Mouse (Mus musculus) midbrain, postnatal 0 days (tissue): ENCODE measurements at regions not wholly inside any gene's neighbourhood (a gene's known extent, or its start where the extent isn't known, plus 50 kb on each side); places are given as distances from the start of the nearest gene placed in this dataset.

Experiments
- ATAC-seq: fragments of 200-750 bp; cut with Nextera tagmentation; 2 replicates; pipeline ENCODE4 v1.8.0; 2017; ENCODE audit warnings: moderate number of reproducible peaks, mild to moderate bottlenecking, moderate TSS enrichment, moderate library complexity; ENCODE audit not compliant: low FRiP score
- DNase-seq: peaks from one replicate; pipeline ENCODE4 v3.0.0-alpha.2; 2015; ENCODE audit warnings: low spot score
- H3K27ac ChIP-seq: fragments of 300-500 bp; sonication (generic); 2 replicates; pipeline ENCODE4 v1.5.1; 2014; ENCODE audit warnings: low read depth, mild to moderate bottlenecking, low read length, mixed read lengths
- H3K27me3 ChIP-seq: fragments of 300-500 bp; sonication (generic); 2 replicates; pipeline ENCODE4 v1.6.1; 2014; ENCODE audit warnings: low read length, control low read depth, mixed read lengths; ENCODE audit not compliant: insufficient read depth
- H3K36me3 ChIP-seq: fragments of 300-500 bp; sonication (generic); 2 replicates; pipeline ENCODE4 v1.6.1; 2014; ENCODE audit warnings: low read length, control low read depth, mixed read lengths; ENCODE audit not compliant: insufficient read depth
- H3K4me1 ChIP-seq: fragments of 300-500 bp; sonication (generic); 2 replicates; pipeline ENCODE4 v1.6.1; 2014; ENCODE audit warnings: mild to moderate bottlenecking, control low read depth, antibody characterized with exemption, low read length, mixed read lengths; ENCODE audit not compliant: insufficient read depth
- H3K4me2 ChIP-seq: fragments of 300-500 bp; sonication (generic); 2 replicates; pipeline ENCODE4 v1.6.1; 2014; ENCODE audit warnings: low read depth, mild to moderate bottlenecking, low read length, mixed read lengths; ENCODE audit not compliant: poor library complexity, severe bottlenecking
- H3K4me3 ChIP-seq: fragments of 300-500 bp; sonication (generic); 2 replicates; pipeline ENCODE4 v1.5.1; 2014; ENCODE audit warnings: low read depth, mild to moderate bottlenecking, low read length, moderate library complexity
- H3K9ac ChIP-seq: fragments of 300-500 bp; sonication (generic); replicated peaks from 2 replicates; pipeline ENCODE4 v1.6.1; 2014; ENCODE audit warnings: mild to moderate bottlenecking, low read length, moderate library complexity, mixed read lengths; ENCODE audit not compliant: poor library complexity, severe bottlenecking
- H3K9me3 ChIP-seq: fragments of 300-500 bp; sonication (generic); 2 replicates; pipeline ENCODE4 v1.6.1; 2016; ENCODE audit warnings: low read length, control low read depth
- CTCF ChIP-seq: IDR thresholded peaks from 2 replicates; pipeline ENCODE4 v1.5.1; 2016; ENCODE audit warnings: antibody characterized with exemption, mild to moderate bottlenecking
- WGBS: fragments of 180-500 bp; shearing (Covaris S2); extraction: QIAGEN DNeasy Blood & Tissue Kit; methylation state at CpG from one replicate; pipeline ENCODE4 v1.1.7; 2014; 5-methylcytosine and 5-hydroxymethylcytosine counted together

DNA sequence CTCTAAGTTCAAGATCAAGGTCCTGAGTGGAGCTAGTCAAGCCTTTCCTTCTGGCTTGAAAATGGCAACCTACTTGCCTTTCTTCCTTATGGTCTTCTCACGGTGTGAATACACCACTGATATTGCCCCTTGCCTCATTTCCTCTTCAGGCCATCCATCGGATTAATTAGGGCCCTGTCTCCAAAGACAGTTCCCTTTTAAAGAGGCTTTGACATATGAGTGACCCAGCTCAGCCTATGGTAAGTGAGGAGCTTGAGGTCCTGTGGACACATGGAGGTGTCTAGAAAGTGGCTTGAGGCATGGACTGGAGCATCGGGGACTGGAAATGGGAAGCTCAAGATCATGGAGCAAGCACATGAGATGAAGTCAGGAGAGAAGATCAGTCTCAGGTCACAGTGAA, 201.5 kb downstream of the Gm10260 start:
- no peak overlapping the region for H3K4me2 ChIP-seq
- no peak overlapping the region for H3K4me3 ChIP-seq
- no peaks in the 10 kb centered on the region for H3K9me3 ChIP-seq
- no peak for ATAC-seq
- no peak for TF ChIP-seq CTCF
- 92% methylated on average over 3 of the region's 3 CpGs for WGBS
- H3K4me1 ChIP-seq = no peaks in the 10 kb centered on the region
- H3K9ac ChIP-seq = no peak overlapping the region
- H3K27me3 ChIP-seq = no peaks in the 10 kb centered on the region
- no peak overlapping the region for H3K27ac ChIP-seq
- H3K36me3 ChIP-seq = no peaks in the 10 kb centered on the region
- no peak for DNase-seq

DNA sequence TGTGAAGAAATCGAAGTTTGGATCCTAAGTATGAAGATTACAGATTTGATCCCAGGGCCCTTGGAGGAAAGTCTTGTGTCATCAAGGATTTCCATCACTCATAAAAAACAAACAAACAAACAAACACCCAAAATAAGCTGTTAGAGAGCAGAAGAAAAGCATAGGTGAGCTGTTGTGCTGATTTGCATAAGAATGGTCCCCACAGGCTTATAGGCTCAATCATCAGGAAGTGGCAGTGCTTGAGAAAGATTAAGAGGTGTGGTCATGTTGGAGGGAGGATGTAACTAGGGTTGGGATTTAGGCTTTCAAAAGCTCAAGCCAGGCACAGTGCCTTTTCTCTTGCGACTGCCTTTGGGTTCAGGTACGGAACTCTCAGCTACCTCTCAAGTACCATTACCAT, 205.1 kb downstream of the Gm10260 start:
- no peak overlapping the region for H3K4me2 ChIP-seq
- no peaks in the 10 kb centered on the region for H3K36me3 ChIP-seq
- TF ChIP-seq CTCF = no peak
- WGBS = 85% methylated on average over 3 of the region's 3 CpGs
- H3K4me3 ChIP-seq = no peak overlapping the region
- ATAC-seq (no peak), DNase-seq (no peak)
- H3K4me1 ChIP-seq = no peaks in the 10 kb centered on the region
- no peak overlapping the region for H3K27ac ChIP-seq
- H3K9ac ChIP-seq = no peak overlapping the region
- no peaks in the 10 kb centered on the region for H3K27me3 ChIP-seq
- H3K9me3 ChIP-seq = no peaks in the 10 kb centered on the region

DNA sequence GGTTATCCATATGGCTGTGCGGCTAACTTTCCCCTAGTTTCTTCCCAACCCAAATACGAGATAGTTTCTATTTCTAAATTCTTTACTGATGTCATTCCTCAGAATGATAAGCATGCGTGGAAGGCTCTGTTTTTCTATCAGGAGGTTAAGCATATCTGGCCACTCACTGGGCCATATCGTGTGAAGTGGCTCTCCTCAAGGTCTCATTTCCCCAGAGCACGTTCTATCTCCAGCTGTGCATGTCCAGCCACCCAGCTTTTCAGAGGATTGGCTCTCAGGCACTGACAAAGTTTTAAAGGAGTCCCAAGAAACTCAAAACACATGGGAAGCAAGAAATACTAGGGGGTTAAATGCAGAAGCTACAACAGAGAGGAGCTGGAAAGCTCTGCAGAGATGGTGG, 205.8 kb downstream of the Gm10260 start:
- 23% methylated on average over 5 of the region's 5 CpGs for WGBS

DNA sequence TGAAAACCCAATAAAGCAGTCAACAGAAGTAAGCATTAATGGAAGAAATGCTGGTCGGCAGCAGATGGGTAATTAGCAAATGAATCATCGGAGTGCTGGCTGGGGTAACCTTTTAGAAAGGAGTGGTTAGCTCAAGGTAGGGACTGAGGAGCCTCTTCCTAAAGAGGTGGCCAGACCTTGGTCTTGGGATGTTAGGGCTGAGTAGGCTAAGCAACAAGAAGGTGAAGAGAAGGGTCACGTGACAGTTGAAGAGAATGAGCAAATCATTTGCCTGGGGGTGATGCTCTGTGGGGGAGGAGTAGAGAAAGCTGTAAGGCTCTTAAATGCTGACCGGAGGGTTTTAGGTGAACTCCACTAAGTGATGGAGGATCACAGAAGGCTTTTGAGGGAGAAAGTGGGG, 208.2 kb downstream of the Gm10260 start:
- ATAC-seq = no peak
- no peak overlapping the region for H3K9ac ChIP-seq
- no peaks in the 10 kb centered on the region for H3K27me3 ChIP-seq
- H3K9me3 ChIP-seq = no peaks in the 10 kb centered on the region
- H3K4me2 ChIP-seq = no peak overlapping the region
- TF ChIP-seq CTCF = no peak
- H3K4me3 ChIP-seq = no peak overlapping the region
- WGBS = 73% methylated on average over 4 of the region's 4 CpGs
- no peak for DNase-seq
- no peaks in the 10 kb centered on the region for H3K4me1 ChIP-seq
- no peaks in the 10 kb centered on the region for H3K36me3 ChIP-seq
- no peak overlapping the region for H3K27ac ChIP-seq

More for the DNA sequence above, 205.8 kb downstream of the Gm10260 start:
- DNase-seq = no peak
- H3K9ac ChIP-seq = no peak overlapping the region
- no peaks in the 10 kb centered on the region for H3K9me3 ChIP-seq
- H3K4me1 ChIP-seq = no peaks in the 10 kb centered on the region
- H3K36me3 ChIP-seq = no peaks in the 10 kb centered on the region
- no peaks in the 10 kb centered on the region for H3K27me3 ChIP-seq
- no peak overlapping the region for H3K4me3 ChIP-seq
- H3K27ac ChIP-seq = no peak overlapping the region
- no peak for ATAC-seq
- H3K4me2 ChIP-seq = no peak overlapping the region
- TF ChIP-seq CTCF = no peak

DNA sequence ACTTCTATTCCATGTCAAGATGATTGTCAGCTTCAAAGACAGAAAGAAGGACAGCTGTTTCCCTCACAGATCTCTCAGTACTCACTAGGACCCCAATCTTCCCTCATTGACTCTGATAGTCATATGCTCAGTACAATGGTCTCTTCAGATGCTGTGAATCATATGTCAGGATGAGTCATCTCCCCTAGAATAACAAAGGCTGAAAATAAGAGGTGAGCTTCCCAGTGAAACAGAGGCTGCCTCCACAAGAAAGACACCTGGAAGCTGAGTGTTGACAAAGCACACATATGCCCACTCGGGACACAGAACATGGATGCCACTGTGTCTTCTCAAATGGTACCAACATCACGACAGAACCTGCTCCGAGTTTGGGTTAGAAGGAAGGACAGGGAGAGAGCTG, 209.6 kb downstream of the Gm10260 start:
- DNase-seq (no peak), ATAC-seq (no peak)
- H3K4me2 ChIP-seq = no peak overlapping the region
- no peak for TF ChIP-seq CTCF
- no peak overlapping the region for H3K9ac ChIP-seq
- no peak overlapping the region for H3K27ac ChIP-seq
- H3K36me3 ChIP-seq = no peaks in the 10 kb centered on the region
- WGBS = 92% methylated on average over 3 of the region's 3 CpGs
- H3K4me1 ChIP-seq = no peaks in the 10 kb centered on the region
- H3K27me3 ChIP-seq = no peaks in the 10 kb centered on the region
- H3K4me3 ChIP-seq = no peak overlapping the region
- no peaks in the 10 kb centered on the region for H3K9me3 ChIP-seq

DNA sequence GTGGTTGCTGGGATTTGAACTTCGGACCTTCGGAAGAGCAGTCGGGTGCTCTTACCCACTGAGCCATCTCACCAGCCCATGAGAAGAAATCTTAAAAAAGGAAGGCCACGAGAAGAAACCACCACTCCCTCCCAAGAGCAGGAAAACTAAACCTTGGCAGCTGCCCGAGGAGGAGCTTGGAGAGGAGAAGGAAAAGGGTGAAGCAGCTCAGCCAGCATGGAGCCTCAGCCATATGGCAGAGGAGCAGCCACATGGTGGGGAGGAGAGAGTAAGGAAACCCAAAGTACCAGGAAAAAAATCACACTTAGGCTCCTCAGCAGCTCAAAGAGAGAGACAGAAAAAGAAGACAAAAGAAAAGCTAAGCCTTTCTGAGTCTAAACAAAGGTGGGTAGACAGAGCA, 210.3 kb downstream of the Gm10260 start:
- Histone ChIP-seq H3K27me3 (no peaks in the 10 kb centered on the region), H3K9me3 (no peaks in the 10 kb centered on the region), H3K36me3 (no peaks in the 10 kb centered on the region), H3K4me3 (no peak overlapping the region), H3K9ac (no peak overlapping the region), H3K27ac (no peak overlapping the region), H3K4me2 (no peak overlapping the region), H3K4me1 (no peaks in the 10 kb centered on the region)
- ATAC-seq (no peak), DNase-seq (no peak)
- 92% methylated on average over 5 of the region's 5 CpGs for WGBS
- TF ChIP-seq CTCF = no peak

DNA sequence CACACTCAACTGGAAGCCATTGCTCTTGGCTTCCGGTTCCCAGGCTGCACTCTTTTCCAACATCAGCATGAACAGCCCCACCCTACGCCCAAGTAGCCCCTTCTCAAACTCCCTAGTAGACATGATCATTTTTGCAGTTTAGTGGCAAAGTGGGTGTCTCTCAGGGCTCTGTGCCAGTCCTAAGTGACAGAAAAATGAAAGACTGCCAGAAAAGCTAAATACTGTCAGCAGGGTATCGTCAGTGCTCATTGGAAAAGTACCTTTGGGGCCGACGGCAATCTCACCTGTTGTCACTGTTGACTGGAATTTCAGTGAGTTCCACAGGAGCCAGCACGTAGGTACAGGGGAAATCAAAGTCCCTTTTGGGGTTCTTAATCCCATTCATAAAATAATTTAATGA, 211.0 kb downstream of the Gm10260 start:
- H3K4me2 ChIP-seq = no peak overlapping the region
- ATAC-seq (no peak), DNase-seq (no peak)
- H3K9me3 ChIP-seq = no peaks in the 10 kb centered on the region
- H3K27me3 ChIP-seq = no peaks in the 10 kb centered on the region
- H3K9ac ChIP-seq = no peak overlapping the region
- no peaks in the 10 kb centered on the region for H3K4me1 ChIP-seq
- no peak for TF ChIP-seq CTCF
- no peaks in the 10 kb centered on the region for H3K36me3 ChIP-seq
- 88% methylated on average over 6 of the region's 6 CpGs for WGBS
- peak overlapping the region; percentile 44; the same call in 1 of the 2 replicates for H3K27ac ChIP-seq
- H3K4me3 ChIP-seq = no peak overlapping the region
